Mouse (Mus musculus): ENCODE results near the gene Tifa. TPM values are rescaled to one million over a fixed set of nuclear protein-coding genes. Genes with fewer than 3 reads are reported as not detected.

Gene Tifa
- total and polyA plus RNA-seq, 3 experiments, result 1.4 to 3.2 (median 2.8) TPM

- Histone ChIP-seq H3K9me3 (replicated peaks; ENCODE audit: low read length) (peaks cover 4% of the 10 kb centered on the region), H3K4me1 (ENCODE audit: control insufficient read depth in 1 of 2, insufficient read depth in 2 of 2) (no peaks in the 10 kb centered on the region), H3K79me2 (replicated peaks; ENCODE audit: control insufficient read depth, extremely low read depth, insufficient read depth, poor library complexity, severe bottlenecking) (no peaks in the 10 kb centered on the region), H3K4me2 (ENCODE audit: insufficient read depth, low read depth, poor library complexity, severe bottlenecking) (no peak overlapping the region), H3K27me3 (replicated peaks) (no peaks in the 10 kb centered on the region), H3K27ac (ENCODE audit: insufficient read depth, low read depth) (no peak overlapping the region), H3K4me3 (replicated peaks in 1 of 3; ENCODE audit: low read depth in 2 of 3, low read length in 2 of 3, poor library complexity in 1 of 3) (no peak overlapping the region), H3K9ac (ENCODE audit: insufficient read depth, low read depth) (no peak overlapping the region), H3K36me3 (replicated peaks in 1 of 2; ENCODE audit: control insufficient read depth in 1 of 2, insufficient read depth in 1 of 2, low read length in 1 of 2) (no peaks in the 10 kb centered on the region)
- no peak for DNase-seq (ENCODE audit: extremely low read depth)
- TF ChIP-seq ZC3H11A (IDR thresholded peaks at IDR 0.05; ENCODE audit: low read depth, low read length) (no peak), NRF1 (IDR thresholded peaks at IDR 0.05; ENCODE audit: low read depth, low read length) (no peak), POLR2AphosphoS2 (IDR thresholded peaks at IDR 0.05; ENCODE audit: low read depth, low read length) (no peak), HCFC1 (IDR thresholded peaks at IDR 0.05; ENCODE audit: low read depth, low read length) (no peak), USF1 (IDR thresholded peaks at IDR 0.05; ENCODE audit: low read depth, low read length) (no peak), RCOR1 (conservative IDR thresholded peaks at IDR 0.05; ENCODE audit: low read depth, low read length) (no peak), RAD21 (IDR thresholded peaks at IDR 0.05; ENCODE audit: low read depth, low read length) (no peak), ZNF384 (IDR thresholded peaks at IDR 0.05; ENCODE audit: low read depth, low read length) (no peak), IRF4 (IDR thresholded peaks at IDR 0.05; ENCODE audit: low read depth, low read length) (no peak), ZMIZ1 (IDR thresholded peaks at IDR 0.05; ENCODE audit: low read depth, low read length) (no peak), JUN (IDR thresholded peaks at IDR 0.05; ENCODE audit: insufficient read depth, low read depth, low read length) (no peak), BHLHE40 (IDR thresholded peaks at IDR 0.05; ENCODE audit: low read depth, low read length) (no peak), PAX5 (IDR thresholded peaks at IDR 0.05; ENCODE audit: low read length) (no peak), USF2 (conservative IDR thresholded peaks at IDR 0.05; ENCODE audit: low read depth, low read length) (no peak)
- dilution Hi-C loops (cut with MboI; ENCODE audit: extremely low pct_ligation_motif_present, extremely low pct_unique_long_range_greater_than_20kb, low sequenced_read_pairs), result no loop called here
- in situ Hi-C loops (cut with MboI; ENCODE audit: low pct_ligation_motif_present, low pct_unique_long_range_greater_than_20kb, low sequenced_read_pairs), result loop anchor here (5.0 kb wide), 1 partner anchor 96 kb away; no protein-coding TSS in a partner anchor
Measured at GRCm38 (mm10) chr3:127850776-127851646, 61.4 kb downstream of the Tifa start.

GRCm38 (mm10) chr3:127852722-127853121 lies 63.1 kb downstream of the Tifa start:
- no peak for DNase-seq (ENCODE audit: extremely low read depth)
- H3K79me2 ChIP-seq (replicated peaks; ENCODE audit: control insufficient read depth, extremely low read depth, insufficient read depth, poor library complexity, severe bottlenecking), result no peaks in the 10 kb centered on the region
- H3K27me3 ChIP-seq (replicated peaks), result no peaks in the 10 kb centered on the region
- dilution Hi-C loops (cut with MboI; ENCODE audit: extremely low pct_ligation_motif_present, extremely low pct_unique_long_range_greater_than_20kb, low sequenced_read_pairs), result no loop called here
- no peak overlapping the region for H3K4me3 ChIP-seq (replicated peaks in 1 of 3; ENCODE audit: low read depth in 2 of 3, low read length in 2 of 3, poor library complexity in 1 of 3)
- no peaks in the 10 kb centered on the region for H3K36me3 ChIP-seq (replicated peaks in 1 of 2; ENCODE audit: control insufficient read depth in 1 of 2, insufficient read depth in 1 of 2, low read length in 1 of 2)
- no peak overlapping the region for H3K4me2 ChIP-seq (ENCODE audit: insufficient read depth, low read depth, poor library complexity, severe bottlenecking)
- TF ChIP-seq MXI1 (IDR thresholded peaks at IDR 0.05; ENCODE audit: low read depth, low read length) (no peak), MAFK (IDR thresholded peaks at IDR 0.05; ENCODE audit: insufficient replicate concordance, low read length) (0 out of 2 replicates have a peak, but pooled peaks have one; percentile 26)
- peaks cover 0 to 2% of the 10 kb centered on the region in 2 experiments; a peak in 1 of 4 replicates for H3K4me1 ChIP-seq (ENCODE audit: control insufficient read depth in 1 of 2, insufficient read depth in 2 of 2)
- in situ Hi-C loops (cut with MboI; ENCODE audit: low pct_ligation_motif_present, low pct_unique_long_range_greater_than_20kb, low sequenced_read_pairs), result loop anchor here (5.0 kb wide), 1 partner anchor 95 kb away; no protein-coding TSS in a partner anchor
- no peak overlapping the region for H3K9ac ChIP-seq (ENCODE audit: insufficient read depth, low read depth)
- H3K27ac ChIP-seq (ENCODE audit: insufficient read depth, low read depth), result no peak overlapping the region
- H3K9me3 ChIP-seq (replicated peaks; ENCODE audit: low read length), result no peaks in the 10 kb centered on the region

Measured in CH12.LX (cell line).